Mouse (Mus musculus) MEL (cell line): ENCODE measurements around the gene Urod. TPM values are rescaled to one million over a fixed set of nuclear protein-coding genes. Genes with fewer than 3 reads are reported as not detected.
A peak's percentile ranks its signal among the peaks of the same experiment; 100 is the strongest.

ENCODE experiments used
- DNase-seq: peaks from one replicate; pipeline ENCODE4 v3.0.0; 2011; ENCODE audit warnings: low read depth, low spot score
- H3K27ac ChIP-seq: 2 replicates; pipeline ENCODE4 v1.5.1; 2012; ENCODE audit warnings: low read depth, mild to moderate bottlenecking, control low read depth, low read length, moderate library complexity; ENCODE audit not compliant: control insufficient read depth
- H3K27me3 ChIP-seq, 2 experiments: fragments of 150-350 bp in 1 of 2; sonication (generic) in 1 of 2; 2 replicates each; pipeline ENCODE4 v1.6.1; 2012; ENCODE audit warnings: low read length in 2 of 2, mild to moderate bottlenecking in 2 of 2, improper control_type of control experiment in 1 of 2, moderate library complexity in 1 of 2; ENCODE audit not compliant: insufficient read depth in 2 of 2, control insufficient read depth in 1 of 2
- H3K36me3 ChIP-seq, 2 experiments: 2 replicates each; pipeline ENCODE4 v1.6.1; 2012 to 2014; ENCODE audit warnings: low read length in 2 of 2, improper control_type of control experiment in 1 of 2, inconsistent platforms in 1 of 2, mild to moderate bottlenecking in 1 of 2; ENCODE audit not compliant: insufficient read depth in 2 of 2, control insufficient read depth in 1 of 2
- H3K4me1 ChIP-seq, 2 experiments: fragments of 150-350 bp in 1 of 2; sonication (generic) in 1 of 2; 2 replicates each; pipeline ENCODE4 v1.6.1; 2012; ENCODE audit warnings: low read length in 2 of 2, improper control_type of control experiment in 1 of 2, mild to moderate bottlenecking in 1 of 2; ENCODE audit not compliant: insufficient read depth in 2 of 2, control insufficient read depth in 1 of 2
- H3K4me3 ChIP-seq, 2 experiments: fragments of 150-350 bp in 1 of 2; sonication (generic) in 1 of 2; 2 replicates each; pipeline ENCODE4 v1.5.1; 2012; ENCODE audit warnings: low read depth in 2 of 2, low read length in 2 of 2, mild to moderate bottlenecking in 2 of 2, moderate library complexity in 2 of 2, control low read depth in 1 of 2, improper control_type of control experiment in 1 of 2; ENCODE audit not compliant: control insufficient read depth in 1 of 2, insufficient read depth in 1 of 2
- H3K79me2 ChIP-seq: 2 replicates; pipeline ENCODE4 v1.6.1; 2012; ENCODE audit warnings: mild to moderate bottlenecking, low read length, moderate library complexity; ENCODE audit not compliant: control insufficient read depth, poor library complexity, insufficient read depth
- H3K9ac ChIP-seq: 2 replicates; pipeline ENCODE4 v1.6.1; 2012; ENCODE audit warnings: low read depth, mild to moderate bottlenecking, control low read depth, low read length, moderate library complexity; ENCODE audit not compliant: control insufficient read depth, poor library complexity, severe bottlenecking
- H3K9me3 ChIP-seq: fragments of 150-350 bp; sonication (generic); replicated peaks from 2 replicates; pipeline ENCODE4 v1.6.1; 2012; ENCODE audit warnings: mild to moderate bottlenecking, low read length, improper control_type of control experiment, moderate library complexity; ENCODE audit not compliant: insufficient read depth
- BHLHE40 ChIP-seq: IDR thresholded peaks from 2 replicates; pipeline ENCODE4 v1.6.1; 2012; ENCODE audit warnings: low read depth, mild to moderate bottlenecking, inconsistent platforms, low read length, improper control_type of control experiment, borderline replicate concordance
- CHD2 ChIP-seq: IDR thresholded peaks from 2 replicates; pipeline ENCODE4 v1.6.1; 2011; ENCODE audit warnings: low read length, improper control_type of control experiment
- CTCF ChIP-seq, 3 experiments: IDR thresholded peaks in 2 of 3; conservative IDR thresholded peaks in 1 of 3; 2 replicates each; pipeline ENCODE4 v1.5.1; 2011 to 2012; ENCODE audit warnings: low read length in 3 of 3, low read depth in 2 of 3, mild to moderate bottlenecking in 2 of 3, improper control_type of control experiment in 1 of 3, inconsistent platforms in 1 of 3, mixed read lengths in 1 of 3, moderate library complexity in 1 of 3; ENCODE audit not compliant: control insufficient read depth in 1 of 3, insufficient read depth in 1 of 3, poor library complexity in 1 of 3, severe bottlenecking in 1 of 3
- E2F4 ChIP-seq: IDR thresholded peaks from 2 replicates; pipeline ENCODE4 v1.6.1; 2011; ENCODE audit warnings: low read depth, low read length, improper control_type of control experiment, borderline replicate concordance
- ELF1 ChIP-seq: IDR thresholded peaks from 2 replicates; pipeline ENCODE4 v1.6.1; 2014; ENCODE audit warnings: low read depth, mild to moderate bottlenecking, inconsistent platforms, low read length, improper control_type of control experiment, moderate library complexity
- EP300 ChIP-seq, 2 experiments: IDR thresholded peaks; 2 replicates each; pipeline ENCODE4 v1.6.1; 2011; ENCODE audit warnings: improper control_type of control experiment in 2 of 2, low read length in 2 of 2, low read depth in 1 of 2, mild to moderate bottlenecking in 1 of 2
- ETS1 ChIP-seq: IDR thresholded peaks from 2 replicates; pipeline ENCODE4 v1.6.1; 2012; ENCODE audit warnings: low read depth, mild to moderate bottlenecking, inconsistent platforms, low read length, improper control_type of control experiment, moderate library complexity
- GABPA ChIP-seq: IDR thresholded peaks from 2 replicates; pipeline ENCODE4 v1.6.1; 2012; ENCODE audit warnings: low read depth, mild to moderate bottlenecking, inconsistent platforms, low read length, improper control_type of control experiment, moderate library complexity
- HCFC1 ChIP-seq: IDR thresholded peaks from 2 replicates; pipeline ENCODE4 v1.6.1; 2012; ENCODE audit warnings: low read depth, mild to moderate bottlenecking, inconsistent platforms, low read length, improper control_type of control experiment, moderate library complexity
- JUND ChIP-seq: IDR thresholded peaks from 2 replicates; pipeline ENCODE4 v1.6.1; 2011; ENCODE audit warnings: low read depth, mild to moderate bottlenecking, improper control_type of control experiment, low read length
- MAFK ChIP-seq: IDR thresholded peaks from 2 replicates; pipeline ENCODE4 v1.6.1; 2011; ENCODE audit warnings: low read depth, mild to moderate bottlenecking, low read length, improper control_type of control experiment, borderline replicate concordance
- MAX ChIP-seq: IDR thresholded peaks from 2 replicates; pipeline ENCODE4 v1.6.1; 2011; ENCODE audit warnings: low read length, improper control_type of control experiment
- MEF2A ChIP-seq: IDR thresholded peaks from 2 replicates; pipeline ENCODE4 v1.6.1; 2014; ENCODE audit warnings: low read depth, mild to moderate bottlenecking, inconsistent platforms, low read length, improper control_type of control experiment; ENCODE audit not compliant: poor library complexity, insufficient replicate concordance, severe bottlenecking; ENCODE audit errors: extremely low read depth
- MXI1 ChIP-seq: IDR thresholded peaks from 2 replicates; pipeline ENCODE4 v1.6.1; 2011; ENCODE audit warnings: mild to moderate bottlenecking, low read depth, low read length, improper control_type of control experiment
- MYB ChIP-seq: IDR thresholded peaks from 2 replicates; pipeline ENCODE4 v1.6.1; 2011; ENCODE audit warnings: mild to moderate bottlenecking, low read depth, low read length, improper control_type of control experiment
- MYC ChIP-seq: IDR thresholded peaks from 2 replicates; pipeline ENCODE4 v1.6.1; 2011; ENCODE audit warnings: low read depth, mild to moderate bottlenecking, low read length, improper control_type of control experiment, moderate library complexity
- NELFE ChIP-seq: IDR thresholded peaks from 2 replicates; pipeline ENCODE4 v1.6.1; 2011; ENCODE audit warnings: low read depth, low read length, improper control_type of control experiment
- NRF1 ChIP-seq: IDR thresholded peaks from 2 replicates; pipeline ENCODE4 v1.6.1; 2014; ENCODE audit warnings: low read depth, mild to moderate bottlenecking, inconsistent platforms, low read length, improper control_type of control experiment, moderate library complexity; ENCODE audit not compliant: poor library complexity, insufficient read depth, severe bottlenecking
- POLR2A ChIP-seq, 2 experiments: IDR thresholded peaks; 2 replicates each; pipeline ENCODE4 v1.6.1; 2011 to 2012; ENCODE audit warnings: low read length in 2 of 2, mild to moderate bottlenecking in 2 of 2, control low read depth in 1 of 2, improper control_type of control experiment in 1 of 2, low read depth in 1 of 2, moderate library complexity in 1 of 2; ENCODE audit not compliant: control insufficient read depth in 1 of 2, insufficient read depth in 1 of 2, poor library complexity in 1 of 2
- POLR2AphosphoS2 ChIP-seq: IDR thresholded peaks from 2 replicates; pipeline ENCODE4 v1.6.1; 2011; ENCODE audit warnings: low read length, improper control_type of control experiment
- RCOR1 ChIP-seq: IDR thresholded peaks from 2 replicates; pipeline ENCODE4 v1.6.1; 2012; ENCODE audit warnings: low read depth, mild to moderate bottlenecking, inconsistent platforms, low read length, improper control_type of control experiment
- SIN3A ChIP-seq: IDR thresholded peaks from 2 replicates; pipeline ENCODE4 v1.6.1; 2012; ENCODE audit warnings: low read length, improper control_type of control experiment, inconsistent platforms
- SMC3 ChIP-seq: IDR thresholded peaks from 2 replicates; pipeline ENCODE4 v1.6.1; 2011; ENCODE audit warnings: low read depth, low read length, improper control_type of control experiment
- TBP ChIP-seq: IDR thresholded peaks from 2 replicates; pipeline ENCODE4 v1.8.0; 2011; ENCODE audit warnings: low read depth, low read length, improper control_type of control experiment
- TCF12 ChIP-seq: IDR thresholded peaks from 2 replicates; pipeline ENCODE4 v1.6.1; 2014; ENCODE audit warnings: low read depth, mild to moderate bottlenecking, inconsistent platforms, low read length, improper control_type of control experiment, moderate library complexity
- UBTF ChIP-seq: IDR thresholded peaks from 2 replicates; pipeline ENCODE4 v1.6.1; 2012; ENCODE audit warnings: low read depth, mild to moderate bottlenecking, inconsistent platforms, low read length, improper control_type of control experiment, moderate library complexity, borderline replicate concordance; ENCODE audit not compliant: insufficient read depth
- USF2 ChIP-seq, 2 experiments: IDR thresholded peaks; 2 replicates each; pipeline ENCODE4 v1.6.1; 2011 to 2012; ENCODE audit warnings: improper control_type of control experiment in 2 of 2, low read length in 2 of 2, borderline replicate concordance in 1 of 2, inconsistent platforms in 1 of 2, low read depth in 1 of 2, mild to moderate bottlenecking in 1 of 2; ENCODE audit not compliant: insufficient read depth in 1 of 2
- ZC3H11A ChIP-seq: IDR thresholded peaks from 2 replicates; pipeline ENCODE4 v1.6.1; 2012; ENCODE audit warnings: low read depth, mild to moderate bottlenecking, inconsistent platforms, low read length, improper control_type of control experiment
- ZMIZ1 ChIP-seq: IDR thresholded peaks from 2 replicates; pipeline ENCODE4 v1.6.1; 2012; ENCODE audit warnings: low read depth, mild to moderate bottlenecking, inconsistent platforms, low read length, improper control_type of control experiment, moderate library complexity
- ZNF384 ChIP-seq: IDR thresholded peaks from 2 replicates; pipeline ENCODE4 v1.6.1; 2012; ENCODE audit warnings: low read depth, mild to moderate bottlenecking, inconsistent platforms, low read length, improper control_type of control experiment
- polyA plus RNA-seq, 2 experiments: library from polyadenylated mRNA; stranded (reverse) in 1 of 2; unstranded in 1 of 2; fragments of >175 nt in 1 of 2; fragments of >200 nt in 1 of 2; gene quantifications; 2 replicates each; pipeline versions ENCODE4 v1.2.1 to v1.2.4; 2012; ENCODE audit warnings: low replicate concordance in 2 of 2, low read depth in 1 of 2; ENCODE audit not compliant: insufficient read length in 2 of 2, insufficient read depth in 1 of 2, missing spikeins in 1 of 2
- total RNA-seq: library from RNA; depleted of rRNA; stranded (reverse); fragments of 300-350 nt; gene quantifications from 2 replicates; pipeline ENCODE4 v1.2.3, GENCODE M21; 2012

The Urod gene
- total and polyA plus RNA-seq, 3 experiments, result 108 to 645 (median 132) TPM

- Histone ChIP-seq H3K27ac (peak within 1 kb of the TSS; percentile 25), H3K79me2 (peaks cover 23% of the 10 kb centered on the region), H3K27me3 (no peaks in the 10 kb centered on the region), H3K4me1 (peaks cover 0 to 12% of the 10 kb centered on the region in 2 experiments; a peak in 3 of 4 replicates), H3K4me3 (peak within 1 kb of the TSS; percentile 69 to 80), H3K36me3 (peaks cover 9 to 21% of the 10 kb centered on the region in 2 experiments), H3K9ac (peak within 1 kb of the TSS; percentile 71), H3K9me3 (no peaks in the 10 kb centered on the region)
- DNase-seq, result peak; percentile 96
- TF ChIP-seq JUND (no peak), MAFK (no peak), MXI1 (peak; percentile 98), CHD2 (no peak), ZC3H11A (no peak), SIN3A (peak; percentile 95), GABPA (no peak), ELF1 (peak; percentile 80), SMC3 (no peak), MAX (peak; percentile 86), POLR2A (IDR thresholded peaks at IDR 0.05; ENCODE audit: control insufficient read depth in 1 of 2, insufficient read depth in 1 of 2, low read depth in 1 of 2, low read length in 2 of 2, poor library complexity in 1 of 2) (peak; percentile 91 to 92), POLR2AphosphoS2 (peak; percentile 95), MEF2A (no peak), MYC (peak; percentile 62; the same call in 1 of the 2 replicates), ETS1 (peak; percentile 49), EP300 (IDR thresholded peaks at IDR 0.05; ENCODE audit: low read depth in 1 of 2, low read length in 2 of 2) (peak in 1 of 2 experiments; percentile 15; a peak in 1 of 4 replicates), TBP (peak; percentile 84), UBTF (no peak), NELFE (peak; percentile 95), MYB (no peak), E2F4 (no peak), TCF12 (peak; percentile 83), RCOR1 (peak; percentile 50; the same call in 1 of the 2 replicates), HCFC1 (peak; percentile 93), CTCF (IDR thresholded peaks at IDR 0.05 in 2 of 3, conservative IDR thresholded peaks at IDR 0.05 in 1 of 3; ENCODE audit: control insufficient read depth in 1 of 3, insufficient read depth in 1 of 3, low read depth in 2 of 3, low read length in 3 of 3, poor library complexity in 1 of 3, severe bottlenecking in 1 of 3) (0 out of 6 replicates have a peak, but pooled peaks of 1 of the 3 experiments have one; percentile 2), NRF1 (peak; percentile 90), ZMIZ1 (peak; percentile 78; the same call in 1 of the 2 replicates), USF2 (IDR thresholded peaks at IDR 0.05; ENCODE audit: borderline replicate concordance in 1 of 2, insufficient read depth in 1 of 2, low read depth in 1 of 2, low read length in 2 of 2) (no peak), BHLHE40 (peak; percentile 50; the same call in 1 of the 2 replicates), ZNF384 (peak; percentile 65)
Measured at GRCm38 (mm10) chr4:117019206-117020134, 25.3 kb upstream of the Urod start, which contains the start of gene Eif2b3. TSS of gene Eif2b3 (plus strand) at chr4:117019402.
